Mouse (Mus musculus) cerebellum, postnatal 4 days (tissue): Measurements from ENCODE around the gene Plaur.
A peak's percentile ranks its signal among the peaks of the same experiment; 100 is the strongest.

ENCODE experiments used
- DNase-seq, 2 experiments: peaks; one replicate each; pipeline ENCODE4 v3.0.0; 2022; ENCODE audit warnings: low spot score in 2 of 2, mixed read lengths in 1 of 2

Plaur gene

DNA sequence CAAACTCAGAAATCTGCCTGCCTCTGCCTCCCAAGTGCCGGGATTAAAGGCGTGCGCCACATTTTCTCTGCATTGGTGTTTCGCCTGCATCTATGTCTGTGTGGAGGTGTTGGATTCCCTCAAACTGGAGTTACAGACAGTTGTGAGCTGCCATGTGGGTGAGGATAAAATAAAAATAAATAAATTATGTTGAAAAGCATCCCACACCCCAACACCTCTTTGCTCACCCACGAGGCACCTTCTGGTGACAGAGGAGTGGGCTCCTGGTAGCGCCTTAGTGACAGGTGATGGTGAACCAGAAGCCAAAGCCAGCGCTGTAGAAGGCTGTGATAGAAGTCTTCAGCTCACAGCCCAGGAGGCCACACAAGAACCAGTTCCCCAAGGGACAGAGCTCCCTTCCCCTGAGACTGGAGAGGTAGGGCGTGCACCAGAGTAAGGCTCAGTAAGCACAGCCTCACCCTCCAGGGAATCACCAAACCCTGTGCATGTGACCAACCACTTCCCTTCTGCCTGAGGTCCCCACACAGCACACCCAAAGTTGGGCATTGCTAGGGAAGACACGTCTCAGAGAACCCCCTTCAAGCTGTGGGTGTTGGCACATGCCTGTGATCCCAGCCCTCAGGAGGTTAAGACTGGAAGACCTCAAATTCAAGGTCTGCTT is 16.9 kb upstream of the Plaur start:
- DNase-seq: no peak

DNA sequence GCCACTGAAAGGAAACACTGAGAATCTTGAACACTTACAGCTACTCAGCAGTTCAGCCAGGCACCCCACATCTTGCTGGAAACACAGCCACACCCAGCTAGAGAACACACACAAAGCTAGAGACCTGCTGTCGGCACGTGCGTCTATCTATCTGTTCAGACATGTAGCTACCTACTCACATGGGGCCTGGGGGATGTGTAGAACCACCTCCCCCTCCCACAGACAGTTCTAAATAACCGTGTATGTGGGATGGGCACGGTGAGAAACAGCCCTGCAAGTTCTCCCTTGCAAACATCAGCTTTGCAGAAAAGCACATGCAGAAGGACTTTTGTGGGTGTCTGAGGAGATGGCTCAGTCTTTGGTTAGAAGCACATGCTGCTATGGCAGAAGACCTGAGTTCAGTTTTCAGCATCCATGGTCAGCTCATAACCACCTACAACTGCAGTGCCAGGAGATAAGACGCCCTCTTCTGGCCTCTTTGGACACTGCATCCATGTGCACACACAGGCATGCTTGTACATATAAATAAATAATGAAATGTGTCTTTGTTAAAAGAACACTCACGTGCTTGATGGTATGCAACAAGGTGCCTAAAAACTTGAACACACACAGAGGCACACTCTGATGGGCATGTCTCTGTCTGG is 15.5 kb upstream of the Plaur start:
- no peak for DNase-seq

DNA sequence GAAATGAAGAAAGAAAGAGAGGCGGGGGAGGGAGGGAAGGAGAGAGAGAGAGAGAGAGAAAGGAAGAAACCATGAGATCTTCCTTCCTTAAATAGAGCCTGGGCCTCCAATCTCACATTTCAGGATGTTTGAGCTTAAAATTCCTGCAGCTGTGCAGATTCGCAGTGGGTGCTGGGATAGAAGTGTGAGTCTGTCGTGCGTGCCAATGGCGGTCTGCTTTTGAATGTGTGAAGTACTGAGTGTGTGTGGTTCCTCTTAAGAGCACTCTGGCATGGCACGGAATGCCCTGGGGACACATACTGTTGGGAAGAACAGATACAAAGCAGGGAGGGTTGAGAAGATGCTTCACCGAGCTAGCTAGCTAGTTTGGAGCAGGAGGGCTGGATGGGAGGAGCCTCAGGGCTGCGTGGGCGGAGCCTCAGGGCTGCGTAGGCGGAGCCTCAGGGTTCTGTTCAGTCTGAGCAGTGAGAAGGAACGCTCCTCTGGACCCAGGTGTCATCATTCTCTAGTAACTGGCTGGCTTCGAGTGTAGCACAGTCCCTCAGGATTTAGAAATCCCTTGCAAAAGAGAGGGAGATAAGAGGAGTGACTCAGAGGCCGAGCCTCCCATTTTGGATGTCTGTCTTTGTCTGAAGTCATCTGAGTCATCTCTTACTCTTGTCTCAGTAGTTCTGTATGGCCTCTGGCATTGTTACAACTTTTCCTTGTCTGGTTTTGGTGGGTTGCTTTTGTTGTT is 13.3 kb upstream of the Plaur start:
- no peak for DNase-seq

DNA sequence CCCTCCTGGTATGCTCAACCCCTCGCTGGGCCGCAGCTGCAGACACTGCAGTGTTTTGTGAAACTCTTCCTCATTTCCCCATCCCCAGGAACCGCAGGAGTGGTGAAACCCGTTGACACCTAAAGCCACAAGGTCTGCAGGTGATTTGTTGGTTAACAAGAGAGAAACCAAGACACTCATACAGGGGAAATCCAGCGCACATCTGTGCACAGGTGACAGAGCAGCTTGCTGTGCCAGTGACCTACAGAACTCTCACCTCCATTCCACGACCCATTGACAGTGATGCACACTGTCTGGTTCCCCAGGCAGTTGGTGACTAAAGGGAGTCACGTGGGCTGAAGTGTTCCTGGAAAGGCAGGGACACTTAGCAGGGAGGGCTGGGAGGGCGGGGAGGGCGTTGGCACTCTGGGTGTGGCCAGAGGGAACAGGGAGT is 11.7 kb upstream of the Plaur start:
- no peak for DNase-seq

DNA sequence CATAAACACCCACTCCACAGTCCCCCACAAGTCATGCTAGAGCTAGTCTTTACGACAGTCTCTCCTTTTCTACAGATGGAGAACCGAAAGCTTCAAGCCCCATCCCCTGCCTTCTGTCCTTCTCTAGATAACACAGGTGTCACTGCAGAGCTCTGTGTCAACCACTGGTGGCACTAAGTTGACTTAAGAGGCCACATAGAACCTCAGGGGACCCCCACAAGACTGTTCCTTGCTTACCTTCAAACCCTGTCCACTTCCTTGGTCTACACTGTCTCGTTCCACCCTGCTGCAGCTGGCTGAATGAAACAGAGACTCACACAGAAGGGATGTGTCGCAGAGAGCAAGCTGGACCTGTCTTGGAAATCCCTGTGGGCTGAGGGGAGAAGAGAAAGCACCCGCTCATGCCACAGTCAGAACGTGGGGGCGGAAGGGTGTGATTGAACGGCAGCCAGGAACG is 10.4 kb upstream of the Plaur start, which contains the start of gene Irgc1:
TSS of gene Irgc1 (minus strand) at position 443 of the 457 bp plus-strand sequence.
- no peak for DNase-seq

DNA sequence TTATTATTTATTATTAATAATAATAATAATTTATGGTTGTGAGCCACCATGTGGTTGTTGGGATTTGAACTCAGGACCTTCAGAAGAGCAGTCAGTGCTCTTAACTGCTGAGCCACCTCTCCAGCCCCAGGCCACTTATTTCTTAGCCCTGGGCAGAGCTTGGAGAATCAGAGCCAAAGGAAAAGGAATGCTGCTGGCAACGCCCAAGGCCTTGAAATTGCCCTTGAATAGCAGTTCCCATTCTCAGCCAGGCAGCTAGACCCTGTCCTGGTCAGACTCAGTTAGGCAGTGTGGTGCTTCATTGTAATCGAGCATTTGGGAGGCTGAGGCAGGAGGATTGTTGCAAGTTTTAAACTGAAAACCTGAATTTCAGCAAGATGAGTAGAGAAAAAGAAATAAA is 8.1 kb upstream of the Plaur start:
- DNase-seq: no peak

DNA sequence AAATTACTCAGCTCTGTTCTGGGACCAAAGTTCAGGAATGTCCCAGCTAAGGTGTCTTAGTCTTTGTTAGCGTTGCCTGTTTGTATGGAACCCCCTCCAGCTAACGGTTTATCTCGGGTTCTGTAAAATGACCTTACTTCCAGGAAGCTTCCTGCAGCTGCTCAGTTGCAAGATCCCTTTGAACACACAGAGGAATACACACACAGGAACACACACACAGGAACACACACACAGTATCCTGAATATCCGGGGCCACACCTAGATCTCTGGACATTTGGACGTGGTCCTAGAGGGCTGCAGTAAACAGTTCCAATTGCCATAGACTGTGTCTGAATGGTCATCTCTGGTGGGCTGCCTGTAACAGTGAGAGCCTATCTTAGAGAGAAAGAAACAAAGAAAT is 6.6 kb upstream of the Plaur start:
- no peak for DNase-seq

DNA sequence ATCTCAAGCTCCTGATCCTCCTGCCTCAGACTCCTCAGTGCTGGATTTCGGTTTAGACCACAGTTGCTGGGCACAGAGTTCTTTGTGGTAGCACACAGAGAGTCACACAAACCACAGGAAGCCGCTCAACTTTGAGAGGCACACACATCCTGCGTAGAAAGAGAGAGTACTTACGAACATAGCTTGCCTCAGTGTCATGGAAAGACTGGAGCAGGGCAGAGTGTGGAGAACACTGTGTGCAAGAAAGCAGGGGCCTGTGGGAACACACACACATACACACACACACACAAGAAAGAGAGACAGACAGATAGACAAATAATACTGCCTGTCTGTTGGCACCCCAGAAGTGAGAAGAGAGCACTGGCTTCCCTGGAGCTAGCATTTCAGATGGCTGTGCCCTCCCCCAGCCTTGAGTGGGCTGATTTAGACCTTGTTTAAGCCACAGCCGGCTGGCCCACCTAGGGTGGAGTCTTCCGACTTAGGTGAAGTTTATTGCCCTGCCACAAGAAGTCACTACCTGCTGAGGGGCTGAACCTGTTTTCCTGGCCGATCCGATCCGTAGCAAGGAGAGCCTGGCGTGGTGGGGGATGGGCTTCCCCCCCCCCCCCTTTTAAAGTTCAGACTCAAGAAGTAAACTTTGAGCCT is 4.4 kb upstream of the Plaur start:
- no peak for DNase-seq

DNA sequence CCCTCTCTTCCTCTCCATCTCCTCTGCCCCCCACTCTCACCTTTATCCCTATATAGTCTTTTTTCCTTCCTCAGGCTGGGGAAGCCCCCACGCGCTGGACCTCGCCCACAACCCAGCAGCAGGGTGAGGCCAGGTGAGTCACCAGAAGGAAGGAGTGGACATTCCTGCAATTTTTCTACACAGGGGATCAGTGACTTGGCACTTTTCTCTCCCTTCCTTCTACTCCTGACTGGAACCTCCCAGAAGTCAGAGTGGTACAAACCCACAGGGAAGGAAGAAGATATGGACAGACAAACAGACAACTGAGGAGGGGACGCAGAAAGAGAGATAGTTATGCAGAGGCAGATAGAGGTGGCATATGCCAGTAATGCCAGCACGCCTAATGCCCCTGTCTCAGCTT is 2.8 kb upstream of the Plaur start:
- no peak for DNase-seq

DNA sequence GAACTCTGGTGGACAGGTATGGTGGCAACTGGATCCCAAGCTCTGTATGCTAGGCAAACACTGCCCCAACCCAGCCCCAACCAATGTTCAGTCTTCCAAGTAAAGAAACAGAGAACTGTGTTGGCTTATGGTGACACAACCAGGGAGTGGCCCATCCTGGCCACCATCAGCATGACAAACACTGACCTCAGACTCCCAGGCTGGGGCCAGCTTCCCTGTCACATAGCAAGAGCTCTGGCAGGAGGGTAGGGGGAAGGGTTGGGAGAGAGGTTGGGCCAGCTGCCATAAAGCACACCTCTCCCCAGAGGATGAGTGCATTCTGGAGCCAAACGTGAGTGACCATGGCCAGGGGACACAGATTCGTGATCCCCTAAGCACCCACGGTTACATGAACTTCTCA is 2.4 kb upstream of the Plaur start:
- DNase-seq: no peak

DNA sequence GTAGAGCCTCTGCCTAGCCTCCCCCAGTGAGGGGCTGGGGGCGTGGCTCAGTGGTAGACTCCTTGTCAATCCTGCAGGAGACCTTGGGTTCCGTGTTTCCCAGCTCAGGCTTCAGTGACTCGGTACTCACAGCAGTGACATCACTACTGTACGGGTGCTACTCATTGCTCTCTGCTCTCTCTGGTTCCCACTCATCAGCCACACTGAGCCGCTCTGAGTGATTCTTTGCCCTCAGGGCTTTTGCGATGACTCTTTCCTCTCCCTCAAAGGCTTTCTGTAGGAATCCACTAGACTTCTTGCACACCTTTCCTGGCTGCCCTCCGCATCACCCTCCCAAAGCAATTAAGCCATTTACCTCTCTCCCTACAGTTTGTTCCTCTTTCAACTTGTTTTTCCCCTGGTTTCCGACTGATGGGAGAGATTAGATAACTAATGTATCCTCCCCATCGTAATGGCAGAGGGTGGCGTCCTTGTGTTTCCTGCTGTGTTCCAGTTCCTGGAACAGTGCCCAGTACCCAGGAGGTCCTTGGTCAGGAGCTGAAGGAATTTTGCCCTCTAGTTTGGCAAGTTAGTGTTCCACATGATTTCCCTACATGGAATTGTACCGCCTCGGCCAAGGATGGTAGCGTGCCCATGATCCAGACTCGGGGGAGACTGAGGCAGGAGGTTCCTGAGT is 770 bp upstream of the Plaur start:
- no peak for DNase-seq

DNA sequence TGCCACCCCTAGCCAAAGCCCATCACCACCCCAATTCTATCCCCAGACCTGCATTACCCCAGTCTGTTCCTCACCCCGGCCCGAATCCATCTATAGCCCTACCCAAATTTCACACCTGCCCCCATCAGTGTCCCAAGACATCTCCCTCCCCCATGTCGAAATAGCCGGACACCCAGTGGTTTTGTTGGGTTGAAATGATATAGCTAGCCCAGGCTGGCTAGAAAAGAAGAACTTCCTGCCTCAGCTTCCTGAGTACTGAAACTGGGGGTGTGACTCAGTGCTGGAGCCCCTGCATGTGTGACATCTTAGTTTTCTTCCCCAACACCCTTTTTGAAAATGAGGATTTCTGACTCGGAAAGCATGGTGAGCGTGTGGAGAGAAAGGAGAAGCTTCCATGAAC is 4.6 kb downstream of the Plaur start:
- no peak for DNase-seq

DNA sequence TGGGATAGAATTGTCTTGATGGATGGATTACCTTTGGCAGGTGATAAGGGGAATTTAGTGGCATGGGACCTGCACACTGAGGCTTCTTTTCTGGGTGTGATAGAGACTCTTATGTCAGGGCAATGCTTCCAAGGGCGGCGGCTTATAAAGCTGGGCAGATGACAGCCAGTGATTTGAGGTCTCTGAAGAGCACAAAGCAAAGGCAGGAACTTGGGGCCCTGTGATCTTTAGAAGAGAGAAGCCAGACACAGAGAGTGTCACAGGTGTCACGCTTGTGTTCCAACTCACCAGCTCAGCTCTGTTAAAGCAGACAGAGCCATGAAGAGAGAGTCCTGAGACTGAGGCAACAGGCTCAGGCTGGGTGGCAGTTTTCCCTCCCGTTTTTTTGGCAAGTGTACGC is 5.6 kb downstream of the Plaur start:
- DNase-seq: no peak

DNA sequence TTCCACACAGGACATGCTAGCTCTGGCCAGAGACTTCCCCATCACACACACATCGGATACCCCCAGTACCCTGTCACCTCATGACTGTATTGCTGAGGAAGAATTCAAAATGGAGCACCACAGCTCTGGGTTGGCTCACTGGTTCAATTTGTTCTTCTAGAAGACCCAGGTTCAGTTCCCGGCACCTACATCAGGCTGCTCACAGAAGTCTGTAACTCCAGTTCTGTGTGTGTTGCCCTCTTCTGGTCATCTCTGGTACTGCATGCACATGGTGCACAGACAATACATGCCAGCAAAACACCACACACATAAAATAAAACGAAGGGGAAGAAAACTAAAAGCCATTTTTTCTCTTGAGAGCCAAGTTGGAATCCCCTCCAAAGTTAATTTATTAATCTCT is 6.8 kb downstream of the Plaur start:
- DNase-seq: no peak

DNA sequence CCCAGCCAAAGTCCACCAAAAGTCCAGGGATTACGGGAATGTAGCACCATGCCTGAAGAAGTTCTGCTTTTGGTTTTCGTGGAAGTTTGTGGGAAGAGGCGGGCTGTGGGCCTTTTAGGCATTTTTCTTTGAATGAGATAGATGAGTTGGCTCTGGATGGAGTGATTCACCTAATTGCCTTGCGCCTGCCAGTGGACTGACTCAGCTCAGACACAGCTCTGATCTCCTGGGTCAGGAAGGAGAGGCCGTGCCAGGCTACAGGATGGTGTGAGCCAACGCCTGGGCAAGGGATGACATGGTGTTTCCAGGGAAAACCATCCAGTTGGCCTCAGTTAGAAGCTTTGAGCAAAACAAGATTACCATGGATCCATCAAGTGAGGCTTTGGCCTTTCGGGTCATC is 8.1 kb downstream of the Plaur start:
- no peak for DNase-seq

DNA sequence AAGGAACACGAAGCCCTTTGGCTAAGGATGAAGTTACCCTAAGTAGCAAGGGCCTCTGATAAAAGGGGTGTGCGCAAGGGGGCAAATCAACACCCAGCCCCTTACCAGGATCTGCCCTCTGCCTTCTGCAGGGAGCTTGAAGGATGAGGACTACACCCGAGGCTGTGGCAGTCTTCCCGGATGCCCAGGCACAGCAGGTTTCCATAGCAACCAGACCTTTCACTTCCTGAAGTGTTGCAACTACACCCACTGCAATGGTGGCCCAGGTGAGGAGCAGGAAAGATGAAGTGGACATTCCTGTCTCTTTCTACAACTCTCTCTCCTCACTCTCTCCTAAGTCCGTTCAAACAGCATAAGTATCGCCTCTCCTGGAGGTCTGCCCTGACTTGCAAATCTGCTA is 10.2 kb downstream of the Plaur start:
- DNase-seq: no peak

DNA sequence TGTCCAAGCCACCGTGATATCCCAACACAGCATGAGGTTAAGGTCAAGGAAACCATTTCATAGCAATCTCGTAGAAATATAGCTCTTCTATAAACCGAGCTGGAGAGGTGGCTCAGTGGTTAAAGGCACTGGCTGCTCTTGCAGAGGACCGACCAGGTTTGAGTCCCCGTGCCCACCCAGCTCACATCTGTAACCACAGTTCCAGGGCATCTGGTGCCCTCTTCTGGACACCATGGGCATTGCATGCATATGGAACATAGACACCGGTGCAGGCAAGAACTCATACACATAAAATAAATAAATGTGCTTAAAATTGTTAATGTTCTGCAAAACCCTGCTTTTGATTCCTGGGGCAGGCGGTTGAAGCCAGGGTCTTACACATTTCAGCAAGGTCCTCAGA is 10.7 kb downstream of the Plaur start:
- no peak for DNase-seq

DNA sequence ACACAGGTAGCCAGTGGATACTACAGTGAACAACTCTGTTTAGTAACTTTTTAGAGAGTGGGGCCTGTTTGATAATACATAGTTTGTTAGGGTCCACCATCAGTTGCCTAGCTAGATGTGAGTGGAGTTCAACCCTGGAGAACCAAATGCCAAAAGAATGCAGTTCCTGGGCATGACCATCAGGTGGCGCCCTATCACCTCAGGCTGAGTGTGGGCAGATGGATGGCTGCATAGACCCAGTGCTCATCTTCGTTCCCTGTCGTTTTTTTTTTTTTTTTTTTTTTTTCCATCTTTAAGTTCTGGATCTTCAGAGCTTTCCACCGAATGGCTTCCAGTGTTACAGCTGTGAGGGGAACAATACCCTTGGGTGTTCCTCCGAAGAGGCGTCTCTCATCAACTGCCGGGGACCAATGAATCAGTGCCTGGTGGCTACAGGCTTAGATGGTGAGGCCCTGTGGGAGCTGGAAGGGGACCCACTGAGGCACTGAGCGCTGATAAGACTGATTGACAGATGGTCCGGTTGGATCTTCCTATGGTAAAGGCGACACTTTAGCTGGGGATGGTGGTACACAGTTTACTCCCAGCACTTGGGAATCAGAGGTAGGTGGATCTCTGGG is 11.7 kb downstream of the Plaur start:
- peak; percentile 52 to 79 for DNase-seq

DNA sequence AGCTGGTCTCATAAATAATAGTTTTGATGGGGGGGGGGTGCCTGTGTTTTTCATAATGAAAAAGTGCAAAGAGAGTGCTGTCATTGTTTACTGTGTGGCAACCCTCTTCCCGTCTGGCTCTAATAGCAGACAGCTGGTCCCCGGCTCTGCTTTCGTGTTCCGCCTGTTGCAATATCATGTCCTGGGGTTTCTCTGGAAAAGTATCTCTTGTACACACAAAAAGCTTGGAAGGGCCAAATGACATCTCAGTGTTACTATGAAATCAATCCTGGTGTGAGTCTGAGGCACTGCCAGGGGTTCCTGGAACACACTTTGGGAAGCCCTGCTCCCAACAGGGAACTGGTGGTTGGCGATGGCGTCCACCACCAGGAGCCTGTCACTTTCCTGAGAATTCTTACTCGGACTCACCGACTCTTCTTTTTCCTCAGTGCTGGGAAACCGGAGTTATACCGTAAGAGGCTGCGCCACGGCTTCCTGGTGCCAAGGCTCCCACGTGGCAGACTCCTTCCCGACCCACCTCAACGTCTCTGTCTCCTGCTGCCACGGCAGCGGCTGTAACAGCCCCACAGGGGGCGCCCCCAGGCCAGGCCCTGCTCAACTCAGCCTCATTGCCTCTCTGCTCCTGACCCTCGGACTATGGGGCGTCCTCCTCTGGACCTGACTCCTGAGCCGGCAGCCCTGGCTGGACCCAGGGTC is 12.7 kb downstream of the Plaur start:
- no peak for DNase-seq

DNA sequence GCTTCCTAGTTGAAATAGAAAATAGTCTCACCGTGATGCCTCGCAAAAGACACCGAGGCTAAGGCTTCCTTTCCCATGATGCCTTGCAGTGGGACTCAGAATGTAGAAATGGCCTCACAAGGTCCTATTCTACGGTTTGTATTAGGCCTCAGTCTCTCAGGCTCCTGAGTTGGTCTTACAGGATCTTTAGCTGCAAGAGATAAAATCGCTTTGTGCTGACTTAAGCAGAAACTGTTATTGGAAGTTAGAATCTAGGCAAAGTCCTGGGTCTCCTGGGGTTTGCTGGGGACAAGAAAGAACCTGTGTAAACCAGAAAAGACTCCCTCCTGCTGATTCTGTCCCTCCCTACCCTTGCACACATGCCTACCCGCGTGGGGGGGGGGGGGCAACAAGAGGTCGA is 14.1 kb downstream of the Plaur start:
- no peak for DNase-seq

DNA sequence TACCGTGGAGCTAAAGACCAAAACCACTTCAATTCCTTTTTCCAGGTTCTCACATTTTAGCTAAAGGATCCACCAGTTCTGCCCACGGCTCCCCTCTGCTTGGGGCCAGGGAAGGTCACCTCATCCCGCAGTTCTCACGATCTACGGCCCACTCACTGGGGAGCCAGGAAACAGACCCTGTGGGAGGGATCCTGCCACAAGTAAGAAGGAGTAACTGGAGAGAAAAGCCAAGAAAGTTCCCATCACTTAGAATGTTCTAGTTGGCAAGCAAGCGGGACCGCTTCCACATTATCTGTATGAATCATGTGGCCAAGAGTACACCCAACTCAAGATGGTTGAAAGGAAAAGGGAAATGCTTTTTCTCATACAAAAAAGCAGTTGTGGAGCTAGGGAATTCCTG is 14.6 kb downstream of the Plaur start:
- DNase-seq: no peak
